13 mouse cellular contexts compared by ENCODE assay signal in genomic region chr5:35465966-35466635, GRCm38 (mm10). TPM values are rescaled to one million over a fixed set of nuclear protein-coding genes. Genes with fewer than 3 reads are reported as not detected.
A peak's percentile ranks its signal among the peaks of the same experiment; 100 is the strongest.
DNase-seq lines count a peak whose midpoint lies in the region; ATAC-seq and TF ChIP-seq lines count a peak whose summit lies in the region.
"Had no signal": no experiment of that assay in that cellular context is flagged by ENCODE, and none has a peak within 500 bp of the region (broad histone marks: within the 10 kb centered on the region; RNA-seq: fewer than 3 reads in every experiment).

No protein-coding gene starts in this region.

- no peak overlapping the region for H3K9ac ChIP-seq in kidney, postnatal 0 days (ENCODE audit: low read depth, low read length)
- no peak overlapping the region for H3K9ac ChIP-seq in kidney, embryonic 16.5 days (replicated peaks; ENCODE audit: low read length)
- H3K9ac ChIP-seq in embryonic facial prominence, embryonic 12.5 days, result no peak overlapping the region
- no peak overlapping the region for H3K9ac ChIP-seq in limb, embryonic 12.5 days (replicated peaks)
- H3K9ac ChIP-seq: liver, embryonic 15.5 days had no signal

- WGBS in kidney, postnatal 0 days, result 17% methylated on average over 21 of the region's 21 CpGs
- WGBS in kidney, embryonic 16.5 days, result 20% methylated on average over 21 of the region's 21 CpGs
- WGBS in embryonic facial prominence, embryonic 12.5 days, result 16% methylated on average over 21 of the region's 21 CpGs
- WGBS in limb, embryonic 12.5 days, result 8% methylated on average over 21 of the region's 21 CpGs

- H3K27ac ChIP-seq in kidney, postnatal 0 days, result no peak overlapping the region
- no peak overlapping the region for H3K27ac ChIP-seq in kidney, embryonic 16.5 days (ENCODE audit: low read length)
- H3K27ac ChIP-seq in embryonic facial prominence, embryonic 12.5 days, result 0 out of 2 replicates have a peak overlapping the region, but pooled peaks have one; percentile 55
- H3K27ac ChIP-seq in limb, embryonic 12.5 days, result no peak overlapping the region
- H3K27ac ChIP-seq: liver, embryonic 15.5 days had no signal

- H3K4me1 ChIP-seq in kidney, postnatal 0 days (replicated peaks; ENCODE audit: insufficient read depth, low read length), result no peaks in the 10 kb centered on the region
- H3K4me1 ChIP-seq in kidney, embryonic 16.5 days (ENCODE audit: insufficient read depth, low read length), result no peaks in the 10 kb centered on the region
- H3K4me1 ChIP-seq in embryonic facial prominence, embryonic 12.5 days, result peaks cover 39% of the 10 kb centered on the region
- peaks cover 26% of the 10 kb centered on the region for H3K4me1 ChIP-seq in limb, embryonic 12.5 days (replicated peaks)
- H3K4me1 ChIP-seq: liver, embryonic 15.5 days had no signal

- H3K36me3 ChIP-seq in kidney, postnatal 0 days (ENCODE audit: insufficient read depth, low read length), result no peaks in the 10 kb centered on the region
- no peaks in the 10 kb centered on the region for H3K36me3 ChIP-seq in kidney, embryonic 16.5 days (ENCODE audit: insufficient read depth, low read length)
- H3K36me3 ChIP-seq in embryonic facial prominence, embryonic 12.5 days, result no peaks in the 10 kb centered on the region
- H3K36me3 ChIP-seq in limb, embryonic 12.5 days, result no peaks in the 10 kb centered on the region
- H3K36me3 ChIP-seq: liver, embryonic 15.5 days had no signal

- H3K4me3 ChIP-seq in kidney, postnatal 0 days (replicated peaks; ENCODE audit: low read depth, low read length), result no peak overlapping the region
- no peak overlapping the region for H3K4me3 ChIP-seq in kidney, embryonic 16.5 days (ENCODE audit: low read length)
- H3K4me3 ChIP-seq in embryonic facial prominence, embryonic 12.5 days, result no peak overlapping the region
- no peak overlapping the region for H3K4me3 ChIP-seq in limb, embryonic 12.5 days (replicated peaks)
- H3K4me3 ChIP-seq: liver, embryonic 15.5 days had no signal

- H3K9me3 ChIP-seq in kidney, postnatal 0 days (replicated peaks; ENCODE audit: low read length), result no peaks in the 10 kb centered on the region
- no peaks in the 10 kb centered on the region for H3K9me3 ChIP-seq in kidney, embryonic 16.5 days (ENCODE audit: low read length)
- H3K9me3 ChIP-seq in embryonic facial prominence, embryonic 12.5 days, result no peaks in the 10 kb centered on the region
- no peaks in the 10 kb centered on the region for H3K9me3 ChIP-seq in limb, embryonic 12.5 days
- H3K9me3 ChIP-seq: liver, embryonic 15.5 days had no signal

- DNase-seq in kidney, postnatal 0 days (ENCODE audit: low spot score), result peak; percentile 23
- peak; percentile 55 for DNase-seq in brain, embryonic 14.5 days (ENCODE audit: low read depth)
- no peak for DNase-seq in right cerebral cortex, postnatal 4 days
- no peak for DNase-seq in spleen, postnatal 4 days (ENCODE audit: low spot score in 2 of 2)
- DNase-seq: adrenal gland, postnatal 10 days; lung, postnatal 4 days had no signal

- H3K27me3 ChIP-seq in kidney, postnatal 0 days (ENCODE audit: insufficient read depth, low read length), result no peaks in the 10 kb centered on the region; the same call in none of the 2 replicates
- H3K27me3 ChIP-seq in kidney, embryonic 16.5 days (ENCODE audit: insufficient read depth, low read length), result peaks cover 17% of the 10 kb centered on the region; the same call in 1 of the 2 replicates
- H3K27me3 ChIP-seq in embryonic facial prominence, embryonic 12.5 days, result peaks cover 23% of the 10 kb centered on the region; the same call in 1 of the 2 replicates
- H3K27me3 ChIP-seq in limb, embryonic 12.5 days, result peaks cover 69% of the 10 kb centered on the region

- no peak overlapping the region for H3K4me2 ChIP-seq in kidney, postnatal 0 days (ENCODE audit: low read length)
- H3K4me2 ChIP-seq in kidney, embryonic 16.5 days (replicated peaks; ENCODE audit: low read depth, low read length), result no peak overlapping the region
- H3K4me2 ChIP-seq in embryonic facial prominence, embryonic 12.5 days (replicated peaks), result peak overlapping the region; percentile 38
- H3K4me2 ChIP-seq in limb, embryonic 12.5 days, result peak overlapping the region; percentile 39
- H3K4me2 ChIP-seq: liver, embryonic 15.5 days had no signal

- TF ChIP-seq POLR2A in brain, embryonic 14.5 days (IDR thresholded peaks at IDR 0.05; ENCODE audit: borderline replicate concordance, extremely low read depth, insufficient read depth, insufficient read length, poor library complexity, severe bottlenecking), result no peak

- ATAC-seq in kidney, postnatal 0 days (replicated peaks; ENCODE audit: low FRiP score, low read depth), result no peak
- ATAC-seq in kidney, embryonic 16.5 days (ENCODE audit: low FRiP score, low TSS enrichment), result no peak
- ATAC-seq in embryonic facial prominence, embryonic 12.5 days (ENCODE audit: insufficient number of reproducible peaks, insufficient read depth, low FRiP score, low TSS enrichment), result peak; percentile 68; the same call in 1 of the 2 replicates
- ATAC-seq in limb, embryonic 12.5 days (ENCODE audit: insufficient number of reproducible peaks, insufficient read depth, low FRiP score, low TSS enrichment, low read depth), result no peak
- no peak for ATAC-seq in cerebellum, adult (ENCODE audit: insufficient number of reproducible peaks, low FRiP score, low TSS enrichment)
- ATAC-seq: intestine, embryonic 16.5 days; Patski had no signal

- no peak for TF ChIP-seq CTCF in kidney, postnatal 0 days (IDR thresholded peaks at IDR 0.05; ENCODE audit: low read depth)
- TF ChIP-seq CTCF in brain, embryonic 14.5 days (IDR thresholded peaks at IDR 0.05; ENCODE audit: borderline replicate concordance, extremely low read depth, insufficient read depth, insufficient read length), result no peak

RNA-seq across cellular contexts. Expression of gene Cpz, which starts 59.4 kb away (rescaled TPM):
- 4.7 and 6.0 TPM in 2 replicates for polyA plus RNA-seq in kidney, postnatal 0 days (2015; fragmentation: Nextera tagmentation; extraction: Ambion mirVana)
- 6.9 and 7.7 TPM in 2 replicates for polyA plus RNA-seq in kidney, embryonic 16.5 days (2015; fragmentation: Nextera tagmentation; extraction: Ambion mirVana)
- 2.3 and 4.4 TPM in 2 replicates for polyA plus RNA-seq in brain, embryonic 14.5 days (2012; rRNA removed)
- polyA plus RNA-seq in embryonic facial prominence, embryonic 12.5 days (2016; fragmentation: Nextera tagmentation; extraction: Ambion mirVana), result 4.5 and 5.7 TPM in 2 replicates
- polyA plus RNA-seq in limb, embryonic 12.5 days (2016; fragmentation: Nextera tagmentation; extraction: Ambion mirVana), result 1.4 and 1.7 TPM in 2 replicates

Comparison
In these comparisons a context has a peak if more than half of its experiments do, and no peak if none do; other contexts are left out.
1. DNase-seq: peak in kidney, postnatal 0 days (single experiment) and brain, embryonic 14.5 days (single experiment); none in right cerebral cortex, postnatal 4 days (single experiment) and spleen, postnatal 4 days (0 of 2).
2. H3K4me2 ChIP-seq: peak in embryonic facial prominence, embryonic 12.5 days (single experiment) and limb, embryonic 12.5 days (single experiment); none in kidney, postnatal 0 days (single experiment) and kidney, embryonic 16.5 days (single experiment).